Mouse (Mus musculus) left cerebral cortex, postnatal 10 days (tissue): ENCODE results near the gene Ndufs3. TPM values are rescaled to one million over a fixed set of nuclear protein-coding genes. Genes with fewer than 3 reads are reported as not detected.
"Not testable (repeated sequence)": the region's sequence is repeated elsewhere in the genome, so short reads cannot be mapped to it uniquely, and the experiment has no call there.

Experiments used
- DNase-seq, 2 experiments: peaks; one replicate each; pipeline ENCODE4 v3.0.0; 2021 to 2022; ENCODE audit warnings: low spot score in 2 of 2, mixed read lengths in 1 of 2; ENCODE audit errors: extremely low spot score in 1 of 2
- intact Hi-C: fragments of 180-260 bp; cut with DNase I; formaldehyde crosslinking; loops from one replicate; pipeline ENCODE4 v1.15.1; 2025
- total RNA-seq, 2 experiments: library from RNA; stranded (reverse); gene quantifications; 2 replicates each; pipeline ENCODE4 v1.2.3; 2021

The Ndufs3 gene
- total RNA-seq, 2 experiments from 2014 or later = 216 to 217 TPM

GRCm38 (mm10) chr2:90913671-90914070 is 9.0 kb upstream of the Ndufs3 start:
- no peak for DNase-seq

GRCm38 (mm10) chr2:90911668-90912067 is 7.0 kb upstream of the Ndufs3 start:
- DNase-seq = no peak
- intact Hi-C loops = no loop called here

More at GRCm38 (mm10) chr2:90913671-90914070, 9.0 kb upstream of the Ndufs3 start:
- intact Hi-C loops = no loop called here

- intact Hi-C loops = no loop called here
- no peak for DNase-seq
Observed at GRCm38 (mm10) chr2:90910861-90911260, 6.2 kb upstream of the Ndufs3 start.

GRCm38 (mm10) chr2:90906721-90907120 is 2.1 kb upstream of the Ndufs3 start:
- intact Hi-C loops = no loop called here
- DNase-seq = no peak

GRCm38 (mm10) chr2:90904856-90905224 is 213 bp upstream of the Ndufs3 start:
- peak in 1 of 2 experiments; percentile 45 for DNase-seq
- intact Hi-C loops = loop anchor here (5.0 kb wide), 1 partner anchor 147 kb away; the partner anchor contains the start of gene Psmc3

GRCm38 (mm10) chr2:90903398-90903797 is 1.2 kb downstream of the Ndufs3 start:
- intact Hi-C loops = loop anchor here (5.0 kb wide), 1 partner anchor 149 kb away; the partner anchor contains the start of gene Psmc3
- DNase-seq = no peak

GRCm38 (mm10) chr2:90894299-90894677 is 10.3 kb downstream of the Ndufs3 start:
- intact Hi-C loops = not testable (repeated sequence)

GRCm38 (mm10) chr2:90893673-90894298 is 10.8 kb downstream of the Ndufs3 start:
- intact Hi-C loops = no loop called here
- DNase-seq = no peak

More at GRCm38 (mm10) chr2:90894299-90894677, 10.3 kb downstream of the Ndufs3 start:
- DNase-seq = not testable (repeated sequence)

GRCm38 (mm10) chr2:90889550-90890548 is 14.8 kb downstream of the Ndufs3 start:
- DNase-seq = peak in 1 of 2 experiments; percentile 68
- intact Hi-C loops = no loop called here

- intact Hi-C loops = no loop called here
Observed at GRCm38 (mm10) chr2:90887627-90888026, 17.0 kb downstream of the Ndufs3 start.

GRCm38 (mm10) chr2:90886436-90886835 is 18.2 kb downstream of the Ndufs3 start:
- intact Hi-C loops = no loop called here
- no peak for DNase-seq

More at GRCm38 (mm10) chr2:90887627-90888026, 17.0 kb downstream of the Ndufs3 start:
- no peak for DNase-seq

GRCm38 (mm10) chr2:90885218-90886041 is 19.2 kb downstream of the Ndufs3 start, which contains the start of gene C1qtnf4:
C1qtnf4 (plus strand) TSS chr2:90885860.
- intact Hi-C loops = no loop called here
- DNase-seq = peak in 1 of 2 experiments; percentile 70

GRCm38 (mm10) chr2:90881824-90882223 is 22.8 kb downstream of the Ndufs3 start:
- DNase-seq = no peak
- intact Hi-C loops = no loop called here

- intact Hi-C loops = no loop called here
Observed at GRCm38 (mm10) chr2:90880144-90880785, 24.4 kb downstream of the Ndufs3 start.

GRCm38 (mm10) chr2:90879419-90879818 is 25.2 kb downstream of the Ndufs3 start:
- intact Hi-C loops = no loop called here
- no peak for DNase-seq

More at GRCm38 (mm10) chr2:90880144-90880785, 24.4 kb downstream of the Ndufs3 start:
- no peak for DNase-seq

GRCm38 (mm10) chr2:90877584-90878259 is 26.9 kb downstream of the Ndufs3 start:
- no peak for DNase-seq
- intact Hi-C loops = no loop called here

GRCm38 (mm10) chr2:90875239-90875638 is 29.4 kb downstream of the Ndufs3 start:
- intact Hi-C loops = no loop called here
- no peak for DNase-seq

GRCm38 (mm10) chr2:90874025-90874424 is 30.6 kb downstream of the Ndufs3 start:
- intact Hi-C loops = no loop called here

More at GRCm38 (mm10) chr2:90874025-90874424, 30.6 kb downstream of the Ndufs3 start:
- DNase-seq = no peak
